ENCODE assay signal across 9 mouse cellular contexts in the genomic region with DNA sequence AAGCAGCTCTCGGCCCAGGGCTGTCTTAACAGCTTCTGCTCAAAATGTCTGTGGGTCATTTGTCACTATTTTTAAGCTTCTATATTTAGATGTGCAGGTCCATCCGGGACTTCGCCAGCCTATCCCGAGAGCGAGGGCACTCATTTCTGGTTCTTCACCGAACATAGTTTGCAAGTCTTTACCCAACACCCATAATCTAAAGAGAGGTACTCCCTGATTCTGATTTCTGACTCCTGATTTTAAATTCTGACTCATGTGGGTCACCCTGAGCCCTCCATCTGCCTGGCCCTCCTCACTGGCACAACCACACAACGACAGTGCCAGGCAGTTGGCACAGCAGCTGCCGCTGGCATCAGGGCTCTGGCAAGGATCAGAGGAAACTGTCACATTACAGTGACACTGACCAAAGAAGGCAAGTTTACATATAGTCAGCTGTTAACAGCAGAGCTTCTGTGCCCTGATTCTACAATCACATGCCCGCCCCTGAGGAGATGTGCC.
DNase-seq lines count a peak whose midpoint lies in the region; ATAC-seq and TF ChIP-seq lines count a peak whose summit lies in the region.
"Had no signal": no experiment of that assay in that cellular context is flagged by ENCODE, and none has a peak within 500 bp of the region (broad histone marks: within the 10 kb centered on the region; RNA-seq: fewer than 3 reads in every experiment).

No protein-coding gene starts in this region.

- H3K9me3 ChIP-seq in heart, embryonic 12.5 days (replicated peaks): no peaks in the 10 kb centered on the region
- H3K9me3 ChIP-seq: midbrain, embryonic 12.5 days had no signal

- peaks cover 17% of the 10 kb centered on the region for H3K36me3 ChIP-seq in heart, embryonic 12.5 days
- H3K36me3 ChIP-seq in thymus, adult 2 months (ENCODE audit: control insufficient read depth, insufficient read depth, low read length): peaks cover 53% of the 10 kb centered on the region
- H3K36me3 ChIP-seq: midbrain, embryonic 12.5 days had no signal

- no peak for TF ChIP-seq POLR2A in thymus, adult 2 months (IDR thresholded peaks at IDR 0.05; ENCODE audit: control insufficient read depth, extremely low read depth, insufficient read depth, low read length, poor library complexity)

- peak overlapping the region; percentile 48 for H3K4me2 ChIP-seq in heart, embryonic 12.5 days
- H3K4me2 ChIP-seq: midbrain, embryonic 12.5 days had no signal

- no peak overlapping the region for H3K4me3 ChIP-seq in heart, embryonic 12.5 days
- no peak overlapping the region for H3K4me3 ChIP-seq in thymus, adult 2 months (ENCODE audit: control insufficient read depth, insufficient read depth, low read length)
- H3K4me3 ChIP-seq: midbrain, embryonic 12.5 days had no signal

- 51% methylated on average over 9 of the region's 9 CpGs for WGBS in heart, embryonic 12.5 days
- WGBS in thymus, adult 2 months: 95% methylated on average over 9 of the region's 9 CpGs

- peaks cover 30% of the 10 kb centered on the region for H3K4me1 ChIP-seq in heart, embryonic 12.5 days (replicated peaks)
- 0 out of 2 replicates have a peak, but pooled peaks cover 4% of the 10 kb centered on the region for H3K4me1 ChIP-seq in thymus, adult 2 months (replicated peaks; ENCODE audit: control insufficient read depth, insufficient read depth, low read length)

- peak overlapping the region; percentile 47; the same call in 1 of the 2 replicates for H3K9ac ChIP-seq in heart, embryonic 12.5 days
- H3K9ac ChIP-seq: midbrain, embryonic 12.5 days had no signal

- TF ChIP-seq CTCF in thymus, adult 2 months (IDR thresholded peaks at IDR 0.05; ENCODE audit: borderline replicate concordance, control insufficient read depth, extremely low read depth, insufficient read depth, low read length, poor library complexity): no peak

- ATAC-seq in heart, embryonic 12.5 days (ENCODE audit: insufficient number of reproducible peaks, low FRiP score): no peak
- ATAC-seq in megakaryocyte-erythroid progenitor cell, adult 5-6 weeks (replicated peaks; ENCODE audit: low FRiP score, low TSS enrichment, poor library complexity, severe bottlenecking): no peak

- peak; percentile 79 for DNase-seq in retina, postnatal 1 day
- DNase-seq in retina, embryonic 14.5 days (ENCODE audit: low spot score): no peak
- peak; percentile 90 to 93 for DNase-seq in cerebellum, postnatal 14 days
- peak; percentile 52 to 74 for DNase-seq in left cerebral cortex, postnatal 14 days (ENCODE audit: low spot score in 2 of 2)
- no peak for DNase-seq in thymus, adult 2 months
- DNase-seq in thymus, postnatal 14 days: no peak

- H3K27me3 ChIP-seq in heart, embryonic 12.5 days (replicated peaks): no peaks in the 10 kb centered on the region
- no peaks in the 10 kb centered on the region for H3K27me3 ChIP-seq in thymus, adult 2 months (ENCODE audit: control insufficient read depth, insufficient read depth, low read length)

- intact Hi-C loops in left cerebral cortex, postnatal 14 days (cut with DNase I): no loop called here

- peak overlapping the region; percentile 84 for H3K27ac ChIP-seq in heart, embryonic 12.5 days (ENCODE audit: poor library complexity, severe bottlenecking)
- no peak overlapping the region; the same call in 1 of the 2 replicates for H3K27ac ChIP-seq in thymus, adult 2 months (ENCODE audit: control insufficient read depth, insufficient read depth, low read length)
- H3K27ac ChIP-seq: midbrain, embryonic 12.5 days had no signal

Comparison
In these comparisons a context has a peak if more than half of its experiments do, and no peak if none do; other contexts are left out.
1. DNase-seq: peak in retina, postnatal 1 day (single experiment), cerebellum, postnatal 14 days (2 of 2) and left cerebral cortex, postnatal 14 days (2 of 2); none in retina, embryonic 14.5 days (single experiment), thymus, adult 2 months (single experiment) and thymus, postnatal 14 days (single experiment).